Mouse (Mus musculus) megakaryocyte-erythroid progenitor cell, adult 5 weeks (primary cell): Measurements from ENCODE around the gene Cers3. TPM values are rescaled to one million over a fixed set of nuclear protein-coding genes. Genes with fewer than 3 reads are reported as not detected.

Experiments
- polyA plus RNA-seq: library from polyadenylated mRNA; stranded (reverse); fragments of >175 nt; gene quantifications from 2 replicates; pipeline ENCODE4 v1.2.3, GENCODE M21; 2012

The Cers3 gene
- 0.04 TPM in 1 of 2 replicates, not detected in the other for polyA plus RNA-seq

GRCm38 (mm10) chr7:66743377-66743781 lies at the start of gene Cers3:
Cers3 (plus strand) TSS chr7:66743504.

GRCm38 (mm10) chr7:66839463-66840007 lies 96.2 kb downstream of the Cers3 start, which contains the start of gene Adamts17:
Adamts17 (plus strand) TSS chr7:66839735.

Other genes starting within 250 kb of the Cers3 start
- gene Asb7, start 53.9 kb upstream of the Cers3 start, polyA plus RNA-seq, result 28.9 and 31.0 TPM in 2 replicates
- gene Lins1, start 53.6 kb upstream of the Cers3 start, polyA plus RNA-seq, result 2.6 and 2.9 TPM in 2 replicates
- gene Adamts17, start 96.2 kb downstream of the Cers3 start, polyA plus RNA-seq, result 0.64 and 1.8 TPM in 2 replicates